Mouse (Mus musculus) megakaryocyte, embryonic 14.5 days (primary cell): ENCODE measurements around the gene Slc5a3.

Experiments
- FLI1 ChIP-seq: IDR thresholded peaks from 2 replicates; pipeline ENCODE4 v1.6.1; 2012; ENCODE audit warnings: low read length, inconsistent platforms, mixed read lengths
- GATA1 ChIP-seq: IDR thresholded peaks from 3 replicates; pipeline ENCODE4 v1.6.1; 2012; ENCODE audit warnings: mixed read lengths, low read length, inconsistent platforms, borderline replicate concordance

GRCm38 (mm10) chr16:92091876-92092275, 33.8 kb downstream of the Slc5a3 start:
- TF ChIP-seq FLI1 (no peak), GATA1 (no peak)
